Mouse (Mus musculus): ENCODE results near the gene Rab11fip4. TPM values are rescaled to one million over a fixed set of nuclear protein-coding genes. Genes with fewer than 3 reads are reported as not detected.
"Not testable (repeated sequence)": the region's sequence is repeated elsewhere in the genome, so short reads cannot be mapped to it uniquely, and the experiment has no call there.

Gene Rab11fip4
- polyA plus RNA-seq, 1 experiment: 0.11 TPM

- Histone ChIP-seq H3K36me3 (ENCODE audit: control insufficient read depth, insufficient read depth) (no peaks in the 10 kb centered on the region), H3K79me2 (ENCODE audit: control insufficient read depth, insufficient read depth) (peaks cover 8% of the 10 kb centered on the region), H3K27me3 (ENCODE audit: control insufficient read depth, insufficient read depth, insufficient read length) (no peaks in the 10 kb centered on the region), H3K79me3 (ENCODE audit: low read depth) (peaks cover under 1% of the 10 kb centered on the region), H3ac (ENCODE audit: control insufficient read depth, insufficient read length, low read depth) (no peak overlapping the region), H3K4me3 (ENCODE audit: insufficient read depth, poor library complexity, severe bottlenecking) (no peak overlapping the region)
- TF ChIP-seq USF1 (IDR thresholded peaks at IDR 0.05; ENCODE audit: low read depth) (no peak), MAX (IDR thresholded peaks at IDR 0.05) (no peak), FOSL1 (IDR thresholded peaks at IDR 0.05; ENCODE audit: insufficient read depth, low read length, poor library complexity, severe bottlenecking) (no peak), CEBPB (IDR thresholded peaks at IDR 0.05; ENCODE audit: low read depth) (no peak), MYOG (IDR thresholded peaks at IDR 0.05; ENCODE audit: control insufficient read depth, extremely low read depth, insufficient read length) (no peak), MYOD1 (IDR thresholded peaks at IDR 0.05; ENCODE audit: control insufficient read depth, insufficient read length, low read depth) (no peak), CTCF (IDR thresholded peaks at IDR 0.05; ENCODE audit: control insufficient read depth, insufficient read depth, insufficient read length) (no peak)
Measured at GRCm38 (mm10) chr11:79696390-79697307, 105.6 kb downstream of the Rab11fip4 start.

GRCm38 (mm10) chr11:79698071-79698470 lies 107.1 kb downstream of the Rab11fip4 start:
- H3K27me3 ChIP-seq (ENCODE audit: control insufficient read depth, insufficient read depth, insufficient read length): no peaks in the 10 kb centered on the region
- no peak overlapping the region for H3K4me3 ChIP-seq (ENCODE audit: insufficient read depth, poor library complexity, severe bottlenecking)
- H3ac ChIP-seq (ENCODE audit: control insufficient read depth, insufficient read length, low read depth): no peak overlapping the region
- H3K79me3 ChIP-seq (ENCODE audit: low read depth): peaks cover 11% of the 10 kb centered on the region
- peaks cover 22% of the 10 kb centered on the region for H3K79me2 ChIP-seq (ENCODE audit: control insufficient read depth, insufficient read depth)
- H3K36me3 ChIP-seq (ENCODE audit: control insufficient read depth, insufficient read depth): no peaks in the 10 kb centered on the region
- no peak for TF ChIP-seq MYOG (IDR thresholded peaks at IDR 0.05; ENCODE audit: control insufficient read depth, extremely low read depth, insufficient read length)
- TF ChIP-seq FOSL1 (IDR thresholded peaks at IDR 0.05; ENCODE audit: insufficient read depth, low read length, poor library complexity, severe bottlenecking): no peak
- TF ChIP-seq CEBPB (IDR thresholded peaks at IDR 0.05; ENCODE audit: low read depth): no peak
- TF ChIP-seq MYOD1 (IDR thresholded peaks at IDR 0.05; ENCODE audit: control insufficient read depth, insufficient read length, low read depth): no peak
- no peak for TF ChIP-seq MAX (IDR thresholded peaks at IDR 0.05)
- no peak for TF ChIP-seq CTCF (IDR thresholded peaks at IDR 0.05; ENCODE audit: control insufficient read depth, insufficient read depth, insufficient read length)

- H3K27me3 ChIP-seq (ENCODE audit: control insufficient read depth, insufficient read depth, insufficient read length); H3ac ChIP-seq (ENCODE audit: control insufficient read depth, insufficient read length, low read depth); H3K36me3 ChIP-seq (ENCODE audit: control insufficient read depth, insufficient read depth); H3K4me3 ChIP-seq (ENCODE audit: insufficient read depth, poor library complexity, severe bottlenecking): not testable (repeated sequence)
- H3K79me2 ChIP-seq (ENCODE audit: control insufficient read depth, insufficient read depth): peaks cover 27% of the 10 kb centered on the region
- H3K79me3 ChIP-seq (ENCODE audit: low read depth): peaks cover 11% of the 10 kb centered on the region
Measured at GRCm38 (mm10) chr11:79698542-79698941, 107.5 kb downstream of the Rab11fip4 start.

- Histone ChIP-seq H3K79me2 (ENCODE audit: control insufficient read depth, insufficient read depth) (peaks cover 28% of the 10 kb centered on the region), H3ac (ENCODE audit: control insufficient read depth, insufficient read length, low read depth) (no peak overlapping the region), H3K36me3 (ENCODE audit: control insufficient read depth, insufficient read depth) (no peaks in the 10 kb centered on the region), H3K79me3 (ENCODE audit: low read depth) (peaks cover 11% of the 10 kb centered on the region), H3K4me3 (ENCODE audit: insufficient read depth, poor library complexity, severe bottlenecking) (no peak overlapping the region), H3K27me3 (ENCODE audit: control insufficient read depth, insufficient read depth, insufficient read length) (no peaks in the 10 kb centered on the region)
- TF ChIP-seq USF1 (IDR thresholded peaks at IDR 0.05; ENCODE audit: low read depth) (no peak), MYOD1 (IDR thresholded peaks at IDR 0.05; ENCODE audit: control insufficient read depth, insufficient read length, low read depth) (no peak), MAX (IDR thresholded peaks at IDR 0.05) (no peak), FOSL1 (IDR thresholded peaks at IDR 0.05; ENCODE audit: insufficient read depth, low read length, poor library complexity, severe bottlenecking) (no peak), MYOG (IDR thresholded peaks at IDR 0.05; ENCODE audit: control insufficient read depth, extremely low read depth, insufficient read length) (no peak), CTCF (IDR thresholded peaks at IDR 0.05; ENCODE audit: control insufficient read depth, insufficient read depth, insufficient read length) (no peak), CEBPB (IDR thresholded peaks at IDR 0.05; ENCODE audit: low read depth) (no peak)
Measured at GRCm38 (mm10) chr11:79701466-79701865, 110.5 kb downstream of the Rab11fip4 start.

GRCm38 (mm10) chr11:79702092-79702491 lies 111.1 kb downstream of the Rab11fip4 start:
- no peak overlapping the region for H3ac ChIP-seq (ENCODE audit: control insufficient read depth, insufficient read length, low read depth)
- H3K79me2 ChIP-seq (ENCODE audit: control insufficient read depth, insufficient read depth): peaks cover 28% of the 10 kb centered on the region
- H3K27me3 ChIP-seq (ENCODE audit: control insufficient read depth, insufficient read depth, insufficient read length): no peaks in the 10 kb centered on the region
- H3K4me3 ChIP-seq (ENCODE audit: insufficient read depth, poor library complexity, severe bottlenecking): no peak overlapping the region
- peaks cover 11% of the 10 kb centered on the region for H3K79me3 ChIP-seq (ENCODE audit: low read depth)
- H3K36me3 ChIP-seq (ENCODE audit: control insufficient read depth, insufficient read depth): no peaks in the 10 kb centered on the region
- TF ChIP-seq CTCF (IDR thresholded peaks at IDR 0.05; ENCODE audit: control insufficient read depth, insufficient read depth, insufficient read length): no peak

GRCm38 (mm10) chr11:79703452-79703851 lies 112.4 kb downstream of the Rab11fip4 start:
- Histone ChIP-seq H3K79me3 (ENCODE audit: low read depth) (peaks cover 11% of the 10 kb centered on the region), H3K36me3 (ENCODE audit: control insufficient read depth, insufficient read depth) (no peaks in the 10 kb centered on the region), H3K4me3 (ENCODE audit: insufficient read depth, poor library complexity, severe bottlenecking) (peak overlapping the region; percentile 79), H3ac (ENCODE audit: control insufficient read depth, insufficient read length, low read depth) (peak overlapping the region; percentile 70), H3K79me2 (ENCODE audit: control insufficient read depth, insufficient read depth) (peaks cover 28% of the 10 kb centered on the region), H3K27me3 (ENCODE audit: control insufficient read depth, insufficient read depth, insufficient read length) (no peaks in the 10 kb centered on the region)
- TF ChIP-seq FOSL1 (IDR thresholded peaks at IDR 0.05; ENCODE audit: insufficient read depth, low read length, poor library complexity, severe bottlenecking): no peak
- peak; percentile 27 for TF ChIP-seq MAX (IDR thresholded peaks at IDR 0.05)
- no peak for TF ChIP-seq MYOG (IDR thresholded peaks at IDR 0.05; ENCODE audit: control insufficient read depth, extremely low read depth, insufficient read length)
- TF ChIP-seq USF1 (IDR thresholded peaks at IDR 0.05; ENCODE audit: low read depth): no peak
- TF ChIP-seq CEBPB (IDR thresholded peaks at IDR 0.05; ENCODE audit: low read depth): no peak
- TF ChIP-seq MYOD1 (IDR thresholded peaks at IDR 0.05; ENCODE audit: control insufficient read depth, insufficient read length, low read depth): no peak
- peak; percentile 4 for TF ChIP-seq CTCF (IDR thresholded peaks at IDR 0.05; ENCODE audit: control insufficient read depth, insufficient read depth, insufficient read length)

All from C2C12 (cell line).